Mouse (Mus musculus): Measurements from ENCODE around the gene Sar1b.

Gene Sar1b

DNA sequence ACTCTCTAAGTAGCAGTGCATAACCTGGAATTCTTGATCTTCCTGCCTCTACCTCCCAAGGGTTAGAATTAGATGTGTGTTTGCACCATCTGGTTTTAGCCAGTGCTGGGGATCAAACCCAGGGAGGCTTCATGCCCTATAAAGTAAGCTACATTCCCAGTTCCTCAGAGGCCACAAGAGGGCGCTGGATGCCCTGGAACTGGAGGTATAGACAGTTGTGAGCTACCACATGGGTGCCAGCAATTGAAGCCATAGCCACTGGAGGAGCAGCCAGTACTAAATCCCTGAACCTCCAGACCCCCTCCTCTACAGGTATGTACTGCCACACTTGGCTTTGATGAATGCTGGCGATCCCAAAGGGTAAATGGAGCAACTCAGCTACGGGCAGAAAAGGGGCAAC lies 56.5 kb downstream of the Sar1b start:
- in situ Hi-C loops (cut with MboI; ENCODE audit: low pct_unique_long_range_greater_than_20kb in 1 of 2, low sequenced_read_pairs in 2 of 2, unreplicated experiment in 1 of 2) = loop anchor here (5.0 kb wide), 1 partner anchor 147 kb away; the partner anchor contains the start of gene Cdkn2aipnl (in 2 of the 2)

DNA sequence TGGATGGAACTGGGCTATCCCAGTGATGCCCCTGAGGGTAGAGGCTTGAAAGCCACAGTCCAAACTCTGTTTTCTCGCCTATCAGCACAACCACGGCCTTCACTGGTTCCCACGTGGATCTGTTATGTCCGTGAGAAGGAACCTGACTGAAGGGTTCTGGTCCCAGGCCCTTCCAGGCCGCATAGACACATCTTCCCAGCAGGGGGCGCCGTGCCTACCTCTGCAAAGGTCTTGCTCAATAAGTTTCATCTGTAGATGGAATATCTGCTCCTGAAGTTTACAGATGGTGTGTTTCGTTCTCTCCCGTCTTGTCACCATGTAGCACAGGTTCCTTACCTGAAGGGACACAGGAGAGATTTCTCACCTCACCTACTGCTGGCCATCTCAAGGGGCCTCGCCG lies 57.4 kb downstream of the Sar1b start:
- in situ Hi-C loops (cut with MboI; ENCODE audit: low pct_unique_long_range_greater_than_20kb in 1 of 2, low sequenced_read_pairs in 2 of 2, unreplicated experiment in 1 of 2) = loop anchor here in 1 of 2 experiments (5.0 kb wide), 1 partner anchor 146 kb away; the partner anchor contains the start of gene Cdkn2aipnl

DNA sequence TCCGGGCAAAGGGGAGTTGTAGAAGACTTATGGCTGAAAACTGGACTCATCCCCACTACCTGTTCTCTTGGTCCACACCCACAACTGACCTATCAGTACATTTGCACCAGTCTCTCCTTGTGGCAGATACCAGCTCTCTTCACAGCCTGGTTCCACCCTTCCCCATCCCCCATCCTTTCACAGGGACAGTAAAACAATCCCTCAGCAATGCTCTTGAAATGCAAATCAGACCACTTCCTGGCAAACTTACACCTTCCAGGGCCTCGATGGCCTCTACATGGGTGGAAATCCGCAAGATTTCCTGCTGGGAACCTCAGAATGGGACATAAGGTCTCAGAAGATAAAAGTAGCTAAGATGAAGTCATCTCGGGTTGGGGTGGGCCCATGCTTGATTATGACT lies 59.2 kb downstream of the Sar1b start:
- in situ Hi-C loops (cut with MboI; ENCODE audit: low pct_unique_long_range_greater_than_20kb in 1 of 2, low sequenced_read_pairs in 2 of 2, unreplicated experiment in 1 of 2) = loop anchor here in 1 of 2 experiments (5.0 kb wide), 1 partner anchor 145 kb away; the partner anchor contains the start of gene Cdkn2aipnl

DNA sequence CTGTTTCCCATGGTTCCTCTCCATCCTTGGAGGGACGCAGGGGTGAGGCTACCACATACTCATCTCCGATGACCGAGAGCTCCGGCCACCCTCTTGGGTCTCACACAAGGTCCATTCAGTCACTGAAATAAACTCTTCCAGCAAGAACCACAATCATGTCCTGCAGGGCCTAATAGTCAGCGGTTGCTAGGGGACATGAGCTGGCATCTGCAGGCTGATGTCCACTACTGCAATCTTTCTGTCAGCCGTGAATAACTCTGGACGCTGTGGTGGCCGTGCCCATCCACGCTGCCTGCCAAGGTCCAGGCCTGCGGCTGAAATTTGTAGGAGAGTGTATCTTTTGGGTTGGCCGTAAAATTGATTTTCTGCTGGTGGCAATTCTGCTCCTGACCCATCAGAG lies 59.8 kb downstream of the Sar1b start:
- in situ Hi-C loops (cut with MboI; ENCODE audit: low pct_unique_long_range_greater_than_20kb in 1 of 2, low sequenced_read_pairs in 2 of 2, unreplicated experiment in 1 of 2) = loop anchor here in 1 of 2 experiments (5.0 kb wide), 1 partner anchor 144 kb away; the partner anchor contains the start of gene Cdkn2aipnl

DNA sequence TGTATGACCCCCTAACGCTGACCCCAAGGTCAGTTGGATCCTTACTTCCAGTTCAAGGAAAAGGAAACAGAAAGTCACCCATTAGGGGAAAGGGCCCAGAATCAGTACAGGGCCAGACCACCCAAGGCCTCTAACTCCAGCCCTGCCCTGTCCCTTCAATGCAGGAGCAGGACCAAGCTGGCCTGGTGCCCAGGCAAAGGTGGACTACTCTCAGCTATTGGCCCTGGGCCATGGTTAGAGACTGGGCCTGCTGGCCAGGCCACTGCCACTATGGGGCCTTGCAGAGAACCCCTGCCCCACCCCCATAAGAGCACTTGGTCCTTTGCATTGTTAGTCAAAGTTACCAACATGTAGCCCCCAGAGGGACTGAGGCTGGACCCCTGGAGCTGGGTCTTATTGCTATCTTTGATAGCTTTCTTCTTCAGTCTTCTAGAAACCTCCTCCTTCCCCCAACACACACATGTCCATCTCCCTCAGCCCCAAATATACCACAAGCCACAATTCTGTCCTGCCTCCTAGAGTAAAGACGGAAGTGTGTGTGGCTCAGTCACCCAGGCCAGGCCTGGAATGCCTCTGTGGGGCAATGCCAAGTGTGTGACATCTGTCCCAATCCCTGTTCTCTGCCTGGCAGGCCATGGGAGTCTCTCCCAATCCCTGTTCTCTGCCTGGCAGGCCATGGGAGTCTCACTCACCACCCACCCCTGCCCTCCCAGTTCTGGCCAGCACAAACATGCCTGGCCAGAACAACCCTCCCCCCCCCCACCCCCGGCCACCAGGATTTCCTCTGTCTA lies 60.7 kb downstream of the Sar1b start:
- in situ Hi-C loops (cut with MboI; ENCODE audit: low pct_unique_long_range_greater_than_20kb in 1 of 2, low sequenced_read_pairs in 2 of 2, unreplicated experiment in 1 of 2) = loop anchor here in 1 of 2 experiments (5.0 kb wide), 1 partner anchor 143 kb away; the partner anchor contains the start of gene Cdkn2aipnl

DNA sequence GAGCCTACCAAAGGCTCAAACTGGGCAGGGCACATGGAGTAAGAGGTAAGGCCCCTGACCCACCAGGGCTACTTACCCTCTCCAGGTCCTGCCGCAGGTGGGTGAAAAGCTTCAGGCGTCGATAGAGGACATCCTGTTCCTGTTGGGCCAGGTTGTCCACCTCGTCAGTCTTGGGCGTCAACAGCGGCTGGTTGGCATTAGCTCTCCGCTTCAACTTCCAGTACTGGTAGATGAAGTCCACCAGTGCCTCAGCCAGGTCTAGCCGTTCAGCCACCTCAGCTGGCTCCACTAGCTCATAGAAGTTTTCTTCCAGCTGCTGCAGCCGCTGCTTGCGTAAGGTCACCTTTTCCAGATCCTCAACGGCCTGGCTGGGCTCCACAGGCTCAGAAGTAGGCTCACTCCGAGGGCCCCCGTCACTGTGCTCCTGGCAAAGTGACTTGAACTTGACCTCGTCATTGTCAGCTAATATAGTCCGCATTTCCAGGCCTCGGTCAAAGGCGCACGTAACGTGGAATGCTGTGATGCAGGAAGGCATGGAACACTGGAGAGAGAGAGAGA lies 61.5 kb downstream of the Sar1b start:
- in situ Hi-C loops (cut with MboI; ENCODE audit: low pct_unique_long_range_greater_than_20kb in 1 of 2, low sequenced_read_pairs in 2 of 2, unreplicated experiment in 1 of 2) = loop anchor here in 1 of 2 experiments (5.0 kb wide), 1 partner anchor 142 kb away; the partner anchor contains the start of gene Cdkn2aipnl

DNA sequence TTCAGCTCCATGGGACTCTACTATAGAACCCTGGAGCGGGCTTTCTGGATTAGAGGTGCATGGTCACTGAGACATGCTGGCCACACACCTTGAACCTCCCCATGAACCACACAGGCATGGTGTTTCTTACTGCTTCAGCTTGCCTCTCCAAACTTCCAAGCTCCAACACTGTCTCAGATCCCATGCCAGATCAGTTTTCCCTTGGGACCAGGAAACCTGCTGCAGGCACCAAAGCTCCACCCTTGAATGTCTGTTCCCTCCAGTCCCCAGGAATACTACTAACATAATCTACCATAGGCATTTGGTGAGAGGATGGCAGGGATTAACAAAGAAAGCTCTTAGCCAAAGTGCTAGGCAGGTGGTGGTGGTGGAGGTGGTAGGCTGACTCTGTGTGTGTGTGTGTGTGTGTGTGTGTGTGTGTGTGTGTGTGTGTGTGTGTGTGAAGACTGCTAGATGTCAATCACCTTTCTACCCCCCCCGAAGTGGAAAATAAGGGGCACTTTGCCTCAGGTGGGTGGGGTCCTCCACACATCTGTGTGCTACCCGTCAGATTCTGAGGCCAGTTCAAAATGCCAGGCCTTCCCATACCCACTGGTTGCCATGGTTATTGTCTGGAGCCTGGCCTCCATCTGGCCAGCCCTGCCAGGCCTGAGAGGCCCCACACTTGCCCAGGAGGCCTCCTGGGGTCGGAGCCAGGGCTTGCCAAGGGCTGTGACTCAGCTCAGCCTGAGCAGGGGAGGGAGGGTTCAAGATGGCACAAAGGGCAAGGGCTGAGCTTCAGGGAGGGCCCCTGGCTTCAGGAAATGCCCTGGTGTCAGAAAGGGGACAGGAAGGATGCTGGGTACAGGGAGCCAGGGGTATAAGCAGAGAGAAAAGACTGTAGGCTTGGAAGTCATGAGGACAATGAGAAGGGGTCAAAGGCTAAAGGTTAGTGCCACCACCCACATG lies 68.7 kb downstream of the Sar1b start:
- in situ Hi-C loops (cut with MboI; ENCODE audit: low pct_unique_long_range_greater_than_20kb in 1 of 2, low sequenced_read_pairs in 2 of 2, unreplicated experiment in 1 of 2) = no loop called here

DNA sequence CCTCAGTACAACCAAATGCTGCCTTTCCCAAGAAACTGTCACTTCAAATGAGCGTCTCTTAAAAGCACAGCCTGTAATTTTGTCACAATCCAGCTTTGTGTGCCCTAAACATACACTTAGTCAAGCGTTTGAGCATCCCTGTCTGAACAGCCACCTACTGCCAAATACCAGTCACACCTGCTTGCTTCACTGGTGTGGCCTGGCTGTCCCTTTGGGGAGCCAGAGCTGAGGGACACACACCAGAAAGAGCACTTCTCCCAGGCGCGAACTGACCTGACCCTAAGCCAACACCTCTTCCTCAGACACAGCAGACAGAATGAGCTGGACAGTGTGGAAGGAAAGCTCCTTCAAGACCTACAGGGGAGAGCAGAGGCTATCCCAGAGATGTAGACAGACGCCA lies 69.5 kb downstream of the Sar1b start:
- in situ Hi-C loops (cut with MboI; ENCODE audit: low pct_unique_long_range_greater_than_20kb in 1 of 2, low sequenced_read_pairs in 2 of 2, unreplicated experiment in 1 of 2) = no loop called here

DNA sequence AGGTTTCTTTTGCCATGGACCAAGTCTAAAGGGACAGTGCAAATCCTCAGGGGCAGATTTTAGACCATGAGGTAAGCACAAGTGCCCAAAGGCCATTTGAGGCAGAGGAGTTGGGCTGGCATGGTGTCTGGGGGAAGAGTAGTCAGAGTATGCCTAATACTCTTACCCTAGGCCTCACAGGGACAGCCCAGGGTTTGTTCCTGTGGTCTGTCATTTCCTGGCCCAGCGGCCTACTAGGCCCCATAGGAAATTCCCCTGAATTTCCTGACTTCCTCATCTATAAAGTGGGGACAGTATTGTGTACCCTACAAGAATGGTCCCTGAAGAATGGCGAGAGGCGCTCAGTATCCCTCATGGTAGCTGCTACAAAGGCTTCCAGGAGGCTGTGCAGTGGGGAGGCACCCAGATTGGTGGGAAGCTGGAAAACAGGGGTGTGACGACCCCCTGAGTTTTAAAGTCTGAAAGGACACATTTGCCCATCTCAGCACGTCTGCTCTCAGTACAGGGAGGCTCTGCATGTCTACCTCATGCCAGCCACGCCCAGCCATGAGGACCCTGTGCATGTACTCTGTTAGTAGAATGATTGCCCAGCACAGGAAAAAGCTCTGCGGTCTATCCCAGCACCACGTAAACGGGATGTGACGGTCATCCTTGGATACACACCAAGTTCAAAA lies 70.0 kb downstream of the Sar1b start:
- in situ Hi-C loops (cut with MboI; ENCODE audit: low pct_unique_long_range_greater_than_20kb in 1 of 2, low sequenced_read_pairs in 2 of 2, unreplicated experiment in 1 of 2) = no loop called here

DNA sequence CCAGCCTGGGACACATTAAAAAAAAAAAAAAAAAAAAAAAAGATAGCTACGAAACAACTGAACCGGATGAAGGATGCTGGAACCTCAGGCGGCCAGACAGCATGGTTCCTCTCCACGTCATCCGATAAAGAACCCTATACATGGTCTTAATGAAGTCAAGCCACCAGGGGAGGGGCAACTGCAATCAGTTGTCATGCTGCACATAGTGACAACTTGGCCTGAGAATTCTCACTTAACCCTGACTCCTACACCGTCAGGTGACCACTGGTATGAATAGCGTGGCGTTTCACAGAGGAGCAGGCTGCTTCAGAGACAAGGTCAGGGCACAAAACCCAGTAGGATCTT lies 70.6 kb downstream of the Sar1b start:
- in situ Hi-C loops (cut with MboI; ENCODE audit: low pct_unique_long_range_greater_than_20kb in 1 of 2, low sequenced_read_pairs in 2 of 2, unreplicated experiment in 1 of 2) = no loop called here

DNA sequence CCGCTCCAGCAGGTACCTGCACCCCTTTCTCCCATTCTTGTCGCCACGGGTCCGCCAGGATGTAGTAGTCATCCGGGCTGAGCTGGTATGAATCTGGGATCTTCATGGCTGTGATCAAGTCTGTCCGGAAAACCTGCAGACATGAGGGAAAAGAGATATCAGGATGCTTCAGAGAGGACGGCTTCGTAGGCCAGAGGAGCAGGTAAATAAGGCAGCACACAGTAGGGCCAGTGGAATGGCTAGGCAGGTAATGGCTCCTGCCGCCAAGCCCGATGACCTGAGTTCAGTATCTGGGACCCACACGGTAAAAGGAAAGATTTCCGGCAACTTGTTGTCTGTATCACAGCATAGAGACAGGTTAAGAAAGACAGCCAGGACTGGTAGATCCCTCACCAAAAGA lies 72.1 kb downstream of the Sar1b start:
- in situ Hi-C loops (cut with MboI; ENCODE audit: low pct_unique_long_range_greater_than_20kb in 1 of 2, low sequenced_read_pairs in 2 of 2, unreplicated experiment in 1 of 2) = no loop called here

DNA sequence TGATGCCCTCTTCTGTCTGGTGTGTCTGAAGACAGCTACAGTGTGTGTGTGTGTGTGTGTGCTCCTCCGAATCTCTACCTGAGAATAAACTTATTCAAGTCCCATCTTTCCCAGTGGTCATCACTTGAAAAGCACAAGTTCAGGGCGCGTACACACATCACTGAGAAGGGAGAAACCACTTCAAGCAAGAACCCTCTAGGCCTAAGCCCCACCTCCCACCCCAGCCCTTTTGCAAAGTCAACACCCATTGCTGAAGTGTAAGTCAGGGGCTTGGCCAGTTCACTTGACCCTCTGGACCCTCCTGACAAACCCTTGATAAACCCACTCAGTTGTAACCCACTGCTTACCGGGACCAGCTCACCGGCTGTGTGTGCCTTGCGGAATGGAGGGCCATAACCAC lies 73.0 kb downstream of the Sar1b start:
- in situ Hi-C loops (cut with MboI; ENCODE audit: low pct_unique_long_range_greater_than_20kb in 1 of 2, low sequenced_read_pairs in 2 of 2, unreplicated experiment in 1 of 2) = no loop called here

DNA sequence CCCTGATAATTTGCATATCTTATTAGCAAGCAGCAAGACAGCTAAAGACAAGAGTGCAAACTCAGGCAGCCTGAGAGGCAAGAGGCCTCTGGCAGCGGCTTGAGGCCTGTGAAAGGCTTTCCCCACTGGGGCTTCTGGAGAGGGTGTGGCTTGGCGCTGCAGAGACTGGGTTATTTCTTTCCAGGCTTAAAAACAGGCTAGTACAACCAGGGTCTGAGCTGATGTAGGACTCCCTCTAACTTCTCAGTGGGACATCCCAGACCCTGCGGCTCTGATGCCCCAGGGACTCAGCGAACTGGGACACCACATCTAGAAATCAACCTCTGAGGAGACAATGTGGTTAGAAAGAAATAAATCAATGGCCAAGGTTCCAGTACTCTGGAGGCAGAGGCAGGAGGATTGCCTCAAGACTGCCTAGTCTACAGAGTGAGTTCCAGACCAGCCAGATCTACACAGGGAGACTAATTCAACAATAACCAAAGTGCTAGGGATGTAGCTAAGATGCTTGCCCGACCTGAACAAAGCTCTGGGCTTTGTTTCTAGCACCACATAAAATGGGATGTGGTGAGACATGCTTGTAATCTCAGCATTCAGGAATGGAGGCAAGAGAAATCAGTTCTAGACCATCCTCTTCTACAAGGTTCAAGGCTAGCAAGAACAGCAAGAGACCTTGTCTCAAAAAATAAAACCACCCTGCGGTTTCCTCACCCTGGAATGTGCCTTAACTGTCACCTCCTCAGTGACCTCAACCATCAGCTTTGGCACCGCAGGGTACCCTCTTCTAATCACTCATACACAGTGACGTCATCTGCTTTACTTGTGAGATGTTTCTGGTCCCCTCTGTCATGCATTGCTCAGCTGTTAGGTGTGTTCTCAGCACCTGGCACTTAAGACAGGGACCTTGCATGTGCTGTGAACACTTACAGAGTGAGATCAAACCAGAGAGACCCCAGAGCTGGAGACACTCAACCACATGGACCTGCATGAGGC lies 74.0 kb downstream of the Sar1b start:
- in situ Hi-C loops (cut with MboI; ENCODE audit: low pct_unique_long_range_greater_than_20kb in 1 of 2, low sequenced_read_pairs in 2 of 2, unreplicated experiment in 1 of 2) = no loop called here

DNA sequence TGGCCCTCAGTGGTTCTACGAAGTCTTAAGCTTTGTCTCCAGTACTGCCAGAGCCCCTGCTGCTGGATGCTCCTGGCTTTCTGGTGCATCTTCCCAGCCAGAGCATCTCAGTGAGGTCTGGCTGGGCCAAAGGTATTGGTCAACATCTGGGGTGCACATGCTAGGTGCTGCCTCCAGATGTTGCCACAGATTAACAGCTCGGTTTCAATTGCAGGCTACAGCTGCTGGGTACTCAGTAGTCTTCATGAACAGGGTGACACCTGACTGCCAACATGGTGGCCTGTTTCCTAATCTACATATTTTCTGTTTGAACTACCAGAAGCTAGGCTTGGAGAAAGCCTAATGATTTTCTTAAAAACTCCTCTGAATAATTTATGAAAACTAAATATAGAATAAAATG lies 75.6 kb downstream of the Sar1b start:
- in situ Hi-C loops (cut with MboI; ENCODE audit: low pct_unique_long_range_greater_than_20kb in 1 of 2, low sequenced_read_pairs in 2 of 2, unreplicated experiment in 1 of 2) = no loop called here

DNA sequence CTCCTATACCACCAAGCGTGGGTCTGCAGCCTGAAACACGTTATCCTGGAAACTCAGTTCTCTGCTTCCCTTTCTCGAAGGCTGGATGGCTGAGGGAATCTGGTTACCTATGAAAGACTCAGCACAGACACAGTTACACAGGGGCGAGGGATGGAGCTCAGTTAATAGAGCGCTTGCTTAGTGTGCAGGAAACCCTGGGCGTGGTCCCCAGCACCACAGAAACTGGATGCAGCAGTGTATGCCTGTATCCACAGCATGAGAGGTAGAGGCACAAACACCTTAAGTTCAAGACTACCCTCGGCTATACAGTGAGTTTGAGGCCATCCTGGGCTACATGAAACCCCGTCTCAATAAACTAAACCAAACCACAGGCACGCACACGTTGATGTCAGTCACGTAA lies 76.5 kb downstream of the Sar1b start:
- in situ Hi-C loops (cut with MboI; ENCODE audit: low pct_unique_long_range_greater_than_20kb in 1 of 2, low sequenced_read_pairs in 2 of 2, unreplicated experiment in 1 of 2) = no loop called here

DNA sequence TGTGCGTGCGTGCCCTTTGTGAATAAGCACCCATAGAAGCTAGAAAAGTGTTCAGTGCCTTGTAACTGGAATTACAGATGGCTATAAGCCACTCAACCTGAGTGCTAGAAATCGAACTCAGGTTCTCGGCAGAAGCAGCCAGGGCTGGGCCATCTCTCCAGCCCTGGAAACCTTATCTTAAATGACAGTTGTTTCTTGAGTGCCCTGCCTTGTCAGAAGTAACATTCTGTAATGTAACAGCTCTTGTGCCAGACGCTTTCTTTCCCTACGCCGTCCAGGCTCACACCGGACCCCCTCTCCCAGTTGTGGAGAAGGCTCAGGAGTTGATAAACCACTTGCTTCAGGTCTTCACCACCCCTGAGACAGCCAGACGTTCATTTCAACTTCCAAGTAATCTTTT lies 77.2 kb downstream of the Sar1b start:
- in situ Hi-C loops (cut with MboI; ENCODE audit: low pct_unique_long_range_greater_than_20kb in 1 of 2, low sequenced_read_pairs in 2 of 2, unreplicated experiment in 1 of 2) = no loop called here

DNA sequence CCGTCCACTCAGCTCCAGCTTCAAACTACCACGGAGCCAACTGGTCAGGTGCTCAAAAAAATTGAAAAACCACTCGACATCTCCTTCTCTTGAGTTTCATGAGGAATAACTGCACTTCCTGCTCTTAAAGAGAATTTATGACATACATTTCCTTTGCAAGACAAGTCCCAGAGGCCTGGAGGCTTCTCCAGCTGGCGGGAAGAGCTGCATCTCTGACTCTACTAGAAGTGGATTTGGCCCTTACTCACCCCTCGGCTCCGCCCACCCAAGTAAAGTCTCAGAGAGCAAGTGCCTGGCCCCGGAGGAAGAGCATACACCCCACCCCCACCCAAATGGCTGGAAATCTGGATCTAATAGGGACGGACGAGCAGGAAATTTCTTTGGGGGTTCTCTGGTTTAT lies 77.7 kb downstream of the Sar1b start:
- in situ Hi-C loops (cut with MboI; ENCODE audit: low pct_unique_long_range_greater_than_20kb in 1 of 2, low sequenced_read_pairs in 2 of 2, unreplicated experiment in 1 of 2) = no loop called here

All from mouse embryonic stem cell (cell line).